Mouse (Mus musculus): ENCODE results near the gene Coq5. TPM values are rescaled to one million over a fixed set of nuclear protein-coding genes. Genes with fewer than 3 reads are reported as not detected.
A peak's percentile ranks its signal among the peaks of the same experiment; 100 is the strongest.

Gene Coq5
- total and polyA plus RNA-seq, 3 experiments = 41.9 to 46.7 (median 43.9) TPM

GRCm38 (mm10) chr5:115274771-115275170 is 4.7 kb upstream of the Coq5 start:
- H3K4me3 ChIP-seq (replicated peaks in 1 of 3; ENCODE audit: low read depth in 2 of 3, low read length in 2 of 3, poor library complexity in 1 of 3) = no peak overlapping the region
- H3K9me3 ChIP-seq (replicated peaks; ENCODE audit: low read length) = peaks cover 2% of the 10 kb centered on the region
- H3K4me2 ChIP-seq (ENCODE audit: insufficient read depth, low read depth, poor library complexity, severe bottlenecking) = peak overlapping the region; percentile 42; the same call in 1 of the 2 replicates
- in situ Hi-C loops (cut with MboI; ENCODE audit: low pct_ligation_motif_present, low pct_unique_long_range_greater_than_20kb, low sequenced_read_pairs) (no loop called here), dilution Hi-C loops (cut with MboI; ENCODE audit: extremely low pct_ligation_motif_present, extremely low pct_unique_long_range_greater_than_20kb, low sequenced_read_pairs) (no loop called here)
- H3K79me2 ChIP-seq (replicated peaks; ENCODE audit: control insufficient read depth, extremely low read depth, insufficient read depth, poor library complexity, severe bottlenecking) = peaks cover 31% of the 10 kb centered on the region
- peak; percentile 39 for DNase-seq (ENCODE audit: extremely low read depth)
- H3K27ac ChIP-seq (ENCODE audit: insufficient read depth, low read depth) = no peak overlapping the region
- H3K27me3 ChIP-seq (replicated peaks) = no peaks in the 10 kb centered on the region
- H3K36me3 ChIP-seq (replicated peaks in 1 of 2; ENCODE audit: control insufficient read depth in 1 of 2, insufficient read depth in 1 of 2, low read length in 1 of 2) = peaks cover 5 to 10% of the 10 kb centered on the region in 2 experiments
- peaks cover 6 to 34% of the 10 kb centered on the region in 2 experiments for H3K4me1 ChIP-seq (ENCODE audit: control insufficient read depth in 1 of 2, insufficient read depth in 2 of 2)
- 0 out of 2 replicates have a peak, but pooled peaks have one; percentile 14 for TF ChIP-seq MAX (IDR thresholded peaks at IDR 0.05; ENCODE audit: low read length)
- no peak for TF ChIP-seq EP300 (IDR thresholded peaks at IDR 0.05; ENCODE audit: low read length)
- TF ChIP-seq E2F4 (IDR thresholded peaks at IDR 0.05; ENCODE audit: insufficient replicate concordance, low read depth, low read length) = no peak
- TF ChIP-seq KAT2A (IDR thresholded peaks at IDR 0.05; ENCODE audit: insufficient replicate concordance, low read length) = no peak
- TF ChIP-seq CTCF (conservative IDR thresholded peaks at IDR 0.05 in 1 of 2, IDR thresholded peaks at IDR 0.05 in 1 of 2; ENCODE audit: low read depth in 2 of 2, low read length in 2 of 2) = no peak
- TF ChIP-seq ZMIZ1 (IDR thresholded peaks at IDR 0.05; ENCODE audit: low read depth, low read length) = no peak
- no peak for TF ChIP-seq CHD2 (IDR thresholded peaks at IDR 0.05; ENCODE audit: low read length)
- H3K9ac ChIP-seq (ENCODE audit: insufficient read depth, low read depth) = peak overlapping the region; percentile 17; the same call in 1 of the 2 replicates

GRCm38 (mm10) chr5:115275998-115276397 is 3.5 kb upstream of the Coq5 start:
- Histone ChIP-seq H3K27me3 (replicated peaks) (no peaks in the 10 kb centered on the region), H3K79me2 (replicated peaks; ENCODE audit: control insufficient read depth, extremely low read depth, insufficient read depth, poor library complexity, severe bottlenecking) (peaks cover 29% of the 10 kb centered on the region), H3K4me2 (ENCODE audit: insufficient read depth, low read depth, poor library complexity, severe bottlenecking) (no peak overlapping the region), H3K9ac (ENCODE audit: insufficient read depth, low read depth) (no peak overlapping the region), H3K36me3 (replicated peaks in 1 of 2; ENCODE audit: control insufficient read depth in 1 of 2, insufficient read depth in 1 of 2, low read length in 1 of 2) (no peaks in the 10 kb centered on the region), H3K4me3 (replicated peaks in 1 of 3; ENCODE audit: low read depth in 2 of 3, low read length in 2 of 3, poor library complexity in 1 of 3) (no peak overlapping the region), H3K27ac (ENCODE audit: insufficient read depth, low read depth) (no peak overlapping the region), H3K9me3 (replicated peaks; ENCODE audit: low read length) (peaks cover 2% of the 10 kb centered on the region), H3K4me1 (ENCODE audit: control insufficient read depth in 1 of 2, insufficient read depth in 2 of 2) (peaks cover 4 to 27% of the 10 kb centered on the region in 2 experiments)
- dilution Hi-C loops (cut with MboI; ENCODE audit: extremely low pct_ligation_motif_present, extremely low pct_unique_long_range_greater_than_20kb, low sequenced_read_pairs) = no loop called here
- TF ChIP-seq POLR2AphosphoS2 (IDR thresholded peaks at IDR 0.05; ENCODE audit: low read depth, low read length) = no peak
- TF ChIP-seq CTCF (conservative IDR thresholded peaks at IDR 0.05 in 1 of 2, IDR thresholded peaks at IDR 0.05 in 1 of 2; ENCODE audit: low read depth in 2 of 2, low read length in 2 of 2) = peak in 1 of 2 experiments; percentile 50; a peak in 2 of 4 replicates
- peak; percentile 14 for TF ChIP-seq RAD21 (IDR thresholded peaks at IDR 0.05; ENCODE audit: low read depth, low read length)
- peak; percentile 35 for DNase-seq (ENCODE audit: extremely low read depth)
- in situ Hi-C loops (cut with MboI; ENCODE audit: low pct_ligation_motif_present, low pct_unique_long_range_greater_than_20kb, low sequenced_read_pairs) = no loop called here

- Histone ChIP-seq H3K27me3 (replicated peaks) (no peaks in the 10 kb centered on the region), H3K9ac (ENCODE audit: insufficient read depth, low read depth) (no peak overlapping the region), H3K27ac (ENCODE audit: insufficient read depth, low read depth) (no peak overlapping the region), H3K4me2 (ENCODE audit: insufficient read depth, low read depth, poor library complexity, severe bottlenecking) (no peak overlapping the region), H3K4me1 (ENCODE audit: control insufficient read depth in 1 of 2, insufficient read depth in 2 of 2) (peaks cover 7 to 40% of the 10 kb centered on the region in 2 experiments), H3K79me2 (replicated peaks; ENCODE audit: control insufficient read depth, extremely low read depth, insufficient read depth, poor library complexity, severe bottlenecking) (peaks cover 22% of the 10 kb centered on the region), H3K9me3 (replicated peaks; ENCODE audit: low read length) (peaks cover 2% of the 10 kb centered on the region), H3K36me3 (replicated peaks in 1 of 2; ENCODE audit: control insufficient read depth in 1 of 2, insufficient read depth in 1 of 2, low read length in 1 of 2) (peaks cover 0 to 9% of the 10 kb centered on the region in 2 experiments), H3K4me3 (replicated peaks in 1 of 3; ENCODE audit: low read depth in 2 of 3, low read length in 2 of 3, poor library complexity in 1 of 3) (no peak overlapping the region)
- dilution Hi-C loops (cut with MboI; ENCODE audit: extremely low pct_ligation_motif_present, extremely low pct_unique_long_range_greater_than_20kb, low sequenced_read_pairs) (no loop called here), in situ Hi-C loops (cut with MboI; ENCODE audit: low pct_ligation_motif_present, low pct_unique_long_range_greater_than_20kb, low sequenced_read_pairs) (no loop called here)
- DNase-seq (ENCODE audit: extremely low read depth) = no peak
- TF ChIP-seq E2F4 (IDR thresholded peaks at IDR 0.05; ENCODE audit: insufficient replicate concordance, low read depth, low read length) (no peak), HCFC1 (IDR thresholded peaks at IDR 0.05; ENCODE audit: low read depth, low read length) (no peak), UBTF (IDR thresholded peaks at IDR 0.05; ENCODE audit: low read depth, low read length) (no peak), RAD21 (IDR thresholded peaks at IDR 0.05; ENCODE audit: low read depth, low read length) (no peak), MEF2A (IDR thresholded peaks at IDR 0.05; ENCODE audit: borderline replicate concordance, low read depth, low read length) (no peak), SMC3 (IDR thresholded peaks at IDR 0.05; ENCODE audit: low read depth, low read length) (no peak), CHD1 (IDR thresholded peaks at IDR 0.05; ENCODE audit: low read depth, low read length) (no peak), ZKSCAN1 (IDR thresholded peaks at IDR 0.05; ENCODE audit: borderline replicate concordance, low read depth, low read length) (no peak), CHD2 (IDR thresholded peaks at IDR 0.05; ENCODE audit: low read length) (no peak), ZMIZ1 (IDR thresholded peaks at IDR 0.05; ENCODE audit: low read depth, low read length) (no peak), POLR2A (IDR thresholded peaks at IDR 0.05; ENCODE audit: low read depth, low read length) (no peak), BHLHE40 (IDR thresholded peaks at IDR 0.05; ENCODE audit: low read depth, low read length) (no peak), IRF4 (IDR thresholded peaks at IDR 0.05; ENCODE audit: low read depth, low read length) (no peak), KAT2A (IDR thresholded peaks at IDR 0.05; ENCODE audit: insufficient replicate concordance, low read length) (no peak), EP300 (IDR thresholded peaks at IDR 0.05; ENCODE audit: low read length) (no peak), TBP (conservative IDR thresholded peaks at IDR 0.05; ENCODE audit: low read depth, low read length) (no peak)
Observed at GRCm38 (mm10) chr5:115278053-115278452, 1.4 kb upstream of the Coq5 start.

All from CH12.LX (cell line).